Mouse (Mus musculus): ENCODE data around the gene Tmem260.
"Not testable (repeated sequence)": the region's sequence is repeated elsewhere in the genome, so short reads cannot be mapped to it uniquely, and the experiment has no call there.

Gene Tmem260

DNA sequence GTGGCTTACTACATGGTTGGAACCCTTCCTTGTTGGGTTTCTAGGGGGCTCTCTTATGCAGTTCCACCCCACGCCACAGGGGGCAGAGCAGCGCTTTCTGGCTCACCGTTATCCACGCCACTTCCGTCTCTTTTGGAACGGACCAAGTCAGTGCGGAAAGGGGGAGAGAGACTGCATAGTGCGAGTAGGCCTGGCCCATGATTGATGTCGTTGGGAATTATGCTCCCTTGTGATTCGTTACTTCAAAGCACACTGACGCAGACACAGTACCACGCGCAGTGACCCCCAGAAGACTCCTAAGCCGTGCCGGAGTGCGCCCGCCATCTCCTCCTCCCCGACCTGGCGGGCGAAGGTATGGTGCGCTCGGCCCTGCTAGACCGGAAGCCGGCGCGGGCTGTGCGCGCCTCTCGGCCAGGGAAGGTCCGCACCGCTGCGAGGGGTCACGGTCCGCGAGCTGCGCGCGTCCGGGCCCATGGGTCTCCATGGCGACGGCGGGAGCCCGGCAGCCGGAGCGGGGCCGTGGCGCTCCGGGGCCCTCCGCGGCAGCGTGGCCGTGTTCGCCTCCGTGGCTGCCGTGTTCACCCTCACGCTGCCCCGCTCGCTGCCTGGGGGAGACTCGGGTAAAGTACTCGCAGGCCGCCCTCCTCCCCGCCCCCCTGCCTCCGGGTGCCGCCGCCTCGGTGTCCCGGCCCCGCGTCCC, at the start of gene Tmem260:
Gene Tmem260 (plus strand): TSS at position 141 of the 700 bp plus-strand sequence.
- DNase-seq = peak; percentile 95

DNA sequence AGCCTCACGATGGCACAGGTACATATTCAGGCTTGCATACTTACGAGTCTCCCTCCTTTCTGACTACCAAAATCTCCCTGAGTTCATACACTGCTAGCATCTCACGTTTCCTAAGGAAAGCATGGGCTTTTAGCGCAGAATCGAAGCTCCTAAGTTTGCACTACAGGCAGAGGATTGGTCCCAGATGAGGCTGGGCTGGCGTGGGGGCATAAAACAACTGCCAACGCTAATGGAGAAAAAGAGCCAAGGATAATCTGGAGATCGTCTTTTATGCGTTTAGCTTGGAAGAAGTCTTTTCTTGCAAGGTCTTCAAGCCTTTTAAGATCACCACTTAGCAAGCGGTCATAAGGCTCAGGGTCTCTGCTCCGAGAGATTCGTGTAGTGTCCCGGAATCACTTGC, 39.8 kb upstream of the Tmem260 start:
- DNase-seq = peak; percentile 8

DNA sequence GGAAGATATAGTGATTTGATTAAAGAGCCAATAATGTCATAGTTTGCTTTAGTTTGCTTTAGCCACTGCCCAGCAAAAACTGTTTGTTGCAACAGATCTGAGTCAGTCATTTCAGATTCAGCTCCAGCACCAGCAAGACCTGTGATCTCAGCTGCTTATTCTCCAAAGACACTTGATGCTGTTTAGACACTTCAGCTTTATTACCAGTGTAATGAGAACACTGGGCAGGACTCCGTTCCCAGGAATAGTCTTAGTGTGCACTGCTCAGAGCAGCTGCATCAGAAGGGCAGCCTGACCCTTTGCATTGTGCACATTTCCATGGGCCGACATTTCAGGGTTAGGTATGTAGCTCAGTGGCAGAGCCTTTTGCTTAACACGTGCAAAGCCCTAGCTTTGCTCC, 28.9 kb upstream of the Tmem260 start:
- DNase-seq = peak; percentile 42

DNA sequence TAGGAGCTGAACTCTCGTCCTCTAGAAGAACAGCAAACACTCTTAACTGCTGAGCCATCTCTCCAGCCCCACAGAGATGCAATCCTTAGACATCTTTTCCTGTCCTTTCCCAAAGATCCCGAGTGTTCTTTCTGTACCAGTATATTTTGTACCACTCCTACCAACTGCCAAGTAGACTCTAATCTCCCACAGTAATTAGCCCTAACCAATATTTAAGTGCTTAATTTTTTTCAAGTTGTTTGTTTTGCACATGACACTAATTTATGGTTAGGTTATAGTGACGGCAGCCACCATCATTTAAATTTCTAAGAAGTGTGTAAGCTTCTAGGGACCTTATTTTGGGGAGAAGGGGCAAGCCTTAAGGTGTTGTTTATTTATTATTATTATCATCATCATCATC, 27.7 kb upstream of the Tmem260 start:
- no peak for DNase-seq

DNA sequence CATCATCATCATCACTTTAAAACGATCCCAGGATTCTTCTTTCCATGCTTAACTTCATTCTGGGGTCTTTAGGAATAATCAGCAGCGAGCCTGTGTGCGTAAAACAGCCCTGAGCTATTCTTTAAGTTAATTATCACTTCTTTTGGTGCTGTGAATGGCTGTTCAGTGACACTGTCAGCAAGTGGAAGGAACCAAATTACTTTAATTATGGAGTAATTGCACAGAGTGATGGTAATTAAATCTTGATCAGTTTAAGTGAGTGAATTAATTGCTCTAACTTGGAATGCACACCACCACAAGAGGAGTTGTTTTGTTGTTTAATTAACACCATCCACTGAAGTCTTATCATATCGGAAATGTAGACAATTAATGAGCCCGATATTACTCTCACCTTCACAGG, 27.3 kb upstream of the Tmem260 start:
- no peak for DNase-seq

DNA sequence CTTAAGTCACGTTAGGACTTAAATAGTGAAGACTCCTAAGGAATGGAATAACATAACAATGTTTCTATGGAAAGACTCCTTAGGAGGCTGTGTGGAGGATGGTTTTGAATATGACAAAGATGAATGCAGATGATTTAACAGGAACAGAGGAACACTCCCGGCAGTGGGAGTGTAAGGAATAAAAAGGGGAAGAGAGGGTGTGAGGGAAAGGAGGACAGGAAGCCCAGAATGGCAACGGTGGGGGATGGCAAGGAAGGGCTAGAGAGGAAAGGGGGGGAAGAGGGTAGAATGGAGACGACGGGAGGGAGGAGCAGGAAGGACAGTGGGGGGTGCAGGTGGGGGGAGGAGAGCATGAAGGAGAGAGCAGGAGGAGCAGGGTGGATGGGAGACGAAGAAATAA, 24.4 kb upstream of the Tmem260 start:
- peak; percentile 27 for DNase-seq

DNA sequence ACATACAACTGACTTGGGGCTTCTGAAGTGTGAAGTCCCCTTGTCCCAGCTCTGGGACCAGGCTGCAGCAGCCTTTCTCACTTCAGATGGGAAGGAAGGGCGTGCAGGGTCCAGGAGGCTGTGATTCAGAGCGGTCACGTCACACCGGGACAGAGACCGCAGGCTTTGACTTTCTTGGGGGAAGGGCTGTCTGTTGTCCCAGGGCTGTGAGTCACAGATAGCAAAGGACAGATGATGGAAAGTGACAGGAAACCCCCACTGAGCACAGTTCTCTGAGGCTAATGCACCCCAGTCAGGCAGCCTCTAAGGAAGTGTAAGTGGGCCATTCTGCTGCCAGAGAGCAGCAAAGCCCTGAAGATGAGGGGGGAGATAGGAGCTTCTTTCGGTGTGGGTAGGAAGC, 23.9 kb upstream of the Tmem260 start:
- DNase-seq = peak; percentile 40

DNA sequence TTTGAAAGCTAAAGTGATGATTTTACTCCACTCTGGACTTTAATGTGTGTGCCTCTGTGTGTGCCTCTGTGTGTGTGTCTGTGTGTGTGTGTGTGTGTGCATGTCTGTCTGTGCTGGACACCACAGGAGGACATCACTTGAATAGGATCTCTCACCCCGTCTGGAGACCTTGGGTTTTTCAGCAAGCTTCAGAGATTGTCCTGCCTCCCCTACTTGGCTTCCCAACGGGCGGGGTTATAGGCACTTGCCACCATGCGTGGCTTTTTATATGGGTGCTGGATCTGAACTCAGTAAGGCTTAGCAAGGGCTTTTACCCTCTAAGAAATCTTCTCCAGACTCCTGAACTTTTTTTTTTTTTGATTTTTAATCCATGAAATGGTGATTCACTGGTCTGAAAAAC, 23.5 kb upstream of the Tmem260 start:
- DNase-seq = no peak

DNA sequence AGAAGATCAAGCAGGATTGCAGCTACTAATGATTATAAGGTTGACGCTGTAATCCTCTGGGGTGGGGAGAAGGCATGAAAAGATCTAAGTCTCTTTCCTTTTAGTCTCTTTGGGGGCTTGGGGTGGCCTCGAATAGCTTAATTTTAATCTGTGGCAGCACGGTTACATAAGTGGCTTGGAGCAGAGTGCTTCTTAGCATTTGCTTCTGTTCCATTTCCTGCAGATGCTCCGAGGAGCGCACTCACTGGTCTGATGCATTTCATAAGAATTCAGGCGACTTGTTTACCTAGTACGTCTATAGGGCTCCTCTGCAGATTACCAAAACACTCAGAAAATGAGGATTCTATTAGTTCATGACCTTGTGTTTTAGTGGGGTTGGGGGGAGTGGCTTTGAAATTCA, 23.0 kb upstream of the Tmem260 start:
- no peak for DNase-seq

DNA sequence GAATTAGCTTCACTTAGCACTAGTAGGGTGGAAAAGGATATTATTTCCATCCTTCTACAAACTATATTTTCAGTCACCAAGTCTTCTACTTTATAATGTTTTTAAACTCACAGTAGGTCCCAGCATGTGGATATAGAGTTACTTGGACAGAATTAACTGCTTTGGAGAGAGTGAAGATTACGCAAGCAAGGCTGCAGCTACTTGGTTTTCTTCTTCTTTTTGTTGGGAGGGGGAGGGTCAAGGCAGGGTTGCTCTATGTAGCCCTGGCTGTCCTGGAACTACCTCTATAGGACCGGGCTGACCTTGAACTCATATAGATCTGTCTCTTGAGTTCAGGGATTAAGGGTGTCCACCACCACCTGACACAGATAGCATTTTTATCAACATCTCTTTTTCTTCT, 13.9 kb upstream of the Tmem260 start:
- DNase-seq = no peak

DNA sequence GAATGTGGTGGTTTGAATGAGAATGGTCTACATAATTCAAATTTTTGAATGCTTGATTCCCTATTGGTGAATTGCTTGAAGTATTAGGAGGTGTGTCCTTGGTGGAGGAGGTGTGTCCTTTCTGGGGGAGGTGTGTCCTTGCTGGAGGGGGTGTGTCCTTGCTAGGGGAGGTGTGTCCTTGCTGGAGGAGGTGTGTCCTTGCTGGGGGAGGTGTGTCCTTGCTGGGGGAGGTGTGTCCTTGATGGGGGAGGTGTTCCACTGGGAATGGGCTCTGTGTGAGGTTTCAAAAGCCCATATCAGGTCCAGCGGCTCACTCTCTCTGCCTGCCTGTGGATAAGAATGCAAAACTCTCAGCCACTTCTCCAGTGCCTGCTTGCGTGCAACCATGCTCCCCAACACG, 2.1 kb upstream of the Tmem260 start:
- DNase-seq = peak; percentile 21

DNA sequence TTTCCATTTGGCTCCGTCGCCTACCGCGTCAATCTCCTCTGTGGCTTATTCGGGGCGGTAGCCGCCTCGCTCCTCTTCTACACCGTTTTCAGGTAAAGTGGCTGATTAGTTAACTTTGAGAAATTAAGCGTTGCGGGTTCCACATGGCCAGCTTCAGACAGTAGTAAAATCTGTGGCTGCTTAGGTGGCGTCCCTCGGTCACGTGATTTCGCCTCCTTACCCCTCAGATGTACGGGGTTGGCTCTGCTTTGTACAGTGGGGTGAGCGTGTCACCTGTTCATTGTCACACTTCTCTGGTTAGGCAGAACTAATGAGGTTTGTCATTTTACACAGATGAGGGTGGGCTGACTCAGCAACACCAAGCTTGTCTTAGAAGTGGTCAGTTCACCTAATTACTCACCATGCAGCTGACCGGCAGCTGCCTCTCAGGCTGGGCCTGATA, 6.1 kb downstream of the Tmem260 start:
- DNase-seq = no peak

DNA sequence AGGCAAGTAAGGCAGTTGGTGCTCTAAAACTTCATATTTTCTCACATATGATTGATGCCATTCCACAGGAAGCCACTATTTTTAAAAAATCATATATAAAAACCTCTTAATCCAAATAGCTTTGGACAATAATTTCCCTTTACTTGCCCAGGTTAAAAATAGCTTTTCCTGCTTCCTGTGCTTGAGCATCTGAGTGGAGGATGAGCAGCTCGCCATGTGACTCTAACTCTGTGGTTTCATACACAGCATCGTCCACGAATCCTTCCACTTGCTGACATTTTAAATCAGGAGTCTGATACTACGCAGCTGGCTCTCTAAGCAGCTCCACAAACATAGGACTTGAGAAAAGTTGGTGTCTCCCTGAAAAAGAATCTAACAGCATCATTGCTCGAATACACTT, 7.5 kb downstream of the Tmem260 start:
- DNase-seq = no peak

DNA sequence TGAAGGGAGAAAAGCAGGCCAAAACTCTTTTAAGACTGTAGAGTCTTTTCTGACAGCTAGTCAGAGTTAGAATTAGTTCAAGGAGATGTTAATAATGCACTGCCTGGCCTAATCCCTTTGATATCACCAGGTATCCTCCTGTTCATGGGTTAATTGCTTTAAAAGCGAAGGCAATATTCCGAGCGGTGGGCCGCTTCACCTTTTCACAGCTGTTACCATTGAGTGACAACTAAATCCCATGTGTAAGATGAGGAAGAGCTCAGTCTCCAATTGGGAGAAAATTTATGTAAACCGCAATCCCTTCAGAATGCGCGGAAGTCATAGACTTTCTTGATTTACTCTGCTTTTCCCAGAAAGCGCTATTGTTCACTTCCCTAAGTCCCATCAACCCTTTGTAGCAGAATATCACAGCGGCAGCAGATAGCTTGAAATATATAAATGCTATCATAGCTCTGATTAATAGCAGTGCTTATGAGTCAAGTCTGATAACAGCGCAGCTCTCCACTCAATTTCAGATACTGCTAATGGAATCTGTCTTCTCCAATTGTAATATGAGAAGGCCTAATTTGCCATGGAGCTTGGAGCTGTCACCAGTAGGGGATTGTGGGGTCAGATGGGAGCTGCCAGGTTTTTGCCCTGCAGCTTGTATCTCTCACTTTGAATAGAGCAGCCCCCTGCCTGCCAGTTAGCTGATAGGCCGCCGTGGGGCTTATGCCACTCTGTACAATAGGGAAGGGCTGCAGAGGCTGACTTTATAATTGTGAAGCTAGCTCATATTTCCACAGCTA, 10.6 kb downstream of the Tmem260 start:
- DNase-seq = no peak

DNA sequence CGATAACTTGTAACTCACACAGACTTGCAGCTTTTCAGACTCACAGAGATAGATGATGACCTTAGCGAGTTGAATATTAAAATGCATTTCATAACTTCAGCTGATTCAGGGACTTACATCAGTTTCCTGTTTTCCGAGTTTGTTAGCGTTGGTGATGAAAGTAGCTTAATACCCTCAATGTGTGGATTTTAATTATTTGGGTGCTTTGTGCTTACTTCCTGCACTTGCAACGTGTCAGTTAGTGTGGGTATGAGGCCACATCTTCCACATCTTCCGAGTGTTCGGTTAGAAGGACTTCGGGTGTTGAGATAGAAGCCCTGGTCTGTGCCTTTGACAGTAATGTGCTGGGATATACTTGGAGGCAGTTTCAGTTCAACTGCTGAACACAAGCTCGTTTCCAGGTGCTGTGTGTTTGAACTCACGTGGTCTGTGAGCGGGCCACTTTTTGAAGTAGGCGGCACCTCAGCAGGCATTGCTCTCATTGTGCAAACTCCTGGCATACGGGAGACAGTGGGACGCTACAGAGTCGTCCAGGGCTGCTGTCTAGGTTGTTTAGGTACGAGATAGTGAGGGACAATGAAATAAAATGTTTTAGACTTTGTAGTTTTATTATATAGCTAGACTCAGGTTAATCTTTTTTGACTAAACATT, 11.5 kb downstream of the Tmem260 start:
- DNase-seq = no peak

DNA sequence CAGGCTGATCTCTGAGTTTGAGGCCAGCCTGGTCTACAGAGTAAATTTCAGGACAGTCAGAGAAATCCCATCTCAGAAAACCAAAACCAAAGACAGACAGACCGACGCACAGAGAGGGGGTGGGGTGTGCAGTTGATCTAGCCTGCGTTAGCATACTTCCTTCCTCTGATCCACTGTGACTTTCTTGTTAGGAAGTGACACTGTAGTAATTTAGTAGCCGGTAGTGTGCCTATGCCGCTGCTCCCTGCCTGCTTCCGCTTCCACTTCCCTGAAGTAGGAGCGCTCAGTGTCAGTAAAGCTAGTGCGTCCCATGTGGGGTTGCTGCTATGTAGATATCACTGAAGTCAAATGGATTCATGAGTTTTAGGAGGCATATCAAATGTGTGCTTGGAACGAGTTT, 13.0 kb downstream of the Tmem260 start:
- DNase-seq = peak; percentile 6

DNA sequence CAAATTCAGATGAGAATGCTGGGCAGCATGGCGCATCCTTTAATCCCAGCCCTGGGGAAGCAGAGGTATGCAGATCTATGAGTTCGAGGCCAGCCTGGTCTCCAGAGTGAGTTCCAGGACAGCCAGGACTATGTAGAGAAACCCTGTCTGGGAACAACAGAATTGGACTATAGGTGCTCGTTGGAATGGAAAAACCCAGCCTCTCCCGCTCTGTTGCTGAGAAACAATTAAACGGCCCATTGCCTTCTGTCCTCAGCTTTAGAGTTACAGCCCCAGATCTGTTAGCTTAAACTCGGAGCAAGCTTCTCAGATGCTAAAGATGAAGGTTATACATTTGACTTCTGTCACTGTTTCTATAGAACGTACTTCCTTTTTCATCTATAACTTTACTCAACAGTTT, 22.4 kb downstream of the Tmem260 start:
- DNase-seq = no peak

DNA sequence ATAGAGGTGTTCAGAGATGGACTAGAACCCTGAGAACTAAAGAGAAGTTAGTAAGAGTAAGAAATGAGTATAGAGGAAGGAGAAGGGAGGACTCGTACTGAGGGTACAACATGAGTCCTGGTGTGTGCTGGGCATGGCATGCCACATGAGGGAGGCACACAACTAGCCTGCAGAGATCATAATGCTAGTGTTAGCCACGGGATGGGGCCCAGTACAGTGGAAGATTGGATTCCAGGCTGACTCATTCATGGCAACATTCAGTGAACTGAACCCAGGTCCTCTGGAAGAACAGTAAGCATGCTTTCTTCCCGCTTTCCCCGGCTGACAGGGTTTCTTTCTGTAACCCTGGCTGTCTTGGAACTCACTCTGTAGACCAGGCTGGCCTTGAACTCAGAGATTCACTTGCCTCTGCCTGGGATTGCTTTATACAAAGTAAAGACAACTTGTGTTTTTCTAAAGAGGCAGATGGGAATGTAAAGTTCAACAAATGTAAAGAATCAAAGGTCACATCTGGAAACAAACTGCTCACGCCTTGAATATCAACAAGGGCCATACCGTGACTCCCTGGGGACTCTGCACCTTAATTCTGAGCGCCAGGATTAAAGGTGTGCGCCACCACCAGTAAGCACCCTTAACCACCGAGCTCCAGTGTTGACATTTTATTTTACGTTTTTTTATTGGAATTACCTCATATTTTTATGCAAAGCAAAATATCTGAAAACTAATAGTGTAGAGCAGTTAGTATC, 25.0 kb downstream of the Tmem260 start:
- no peak for DNase-seq

DNA sequence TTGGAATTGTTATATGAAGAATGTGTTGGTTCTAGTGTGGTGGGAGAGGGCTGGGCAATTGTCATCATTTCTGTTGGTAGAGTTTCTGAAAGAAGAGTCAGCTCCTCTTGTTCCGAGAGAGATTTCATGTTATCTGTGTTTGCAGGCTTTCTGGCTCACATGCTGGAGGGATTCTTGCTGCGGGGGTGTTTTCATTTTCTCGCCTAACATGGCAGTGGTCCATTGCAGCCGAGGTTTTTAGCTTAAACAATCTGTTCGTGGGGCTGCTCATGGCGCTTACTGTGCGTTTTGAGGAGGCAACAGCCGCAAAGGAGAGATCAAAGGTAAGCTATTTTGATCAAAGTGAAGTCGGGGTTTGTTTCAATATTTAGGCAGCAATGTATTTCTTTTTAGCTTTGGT, 26.3 kb downstream of the Tmem260 start:
- DNase-seq = no peak

DNA sequence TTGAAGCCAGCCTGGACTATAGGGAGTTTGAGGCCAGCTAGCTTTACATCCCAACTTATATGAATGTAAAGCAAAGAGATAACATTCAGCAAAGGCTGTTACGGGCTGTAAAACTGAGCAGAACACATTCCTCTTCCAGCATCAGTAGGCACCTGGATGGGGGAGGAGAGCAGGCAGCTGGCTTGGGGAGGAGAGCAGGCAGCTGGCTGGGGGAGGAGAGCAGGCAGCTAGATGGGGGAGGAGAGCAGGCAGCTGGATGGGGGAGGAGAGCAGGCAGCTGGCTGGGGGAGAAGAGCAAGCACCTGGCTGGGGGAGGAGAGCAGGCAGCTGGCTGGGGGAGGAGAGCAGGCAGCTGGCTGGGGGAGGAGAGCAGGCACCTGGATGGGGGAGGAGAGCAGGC, 29.4 kb downstream of the Tmem260 start:
- DNase-seq = peak; percentile 5

DNA sequence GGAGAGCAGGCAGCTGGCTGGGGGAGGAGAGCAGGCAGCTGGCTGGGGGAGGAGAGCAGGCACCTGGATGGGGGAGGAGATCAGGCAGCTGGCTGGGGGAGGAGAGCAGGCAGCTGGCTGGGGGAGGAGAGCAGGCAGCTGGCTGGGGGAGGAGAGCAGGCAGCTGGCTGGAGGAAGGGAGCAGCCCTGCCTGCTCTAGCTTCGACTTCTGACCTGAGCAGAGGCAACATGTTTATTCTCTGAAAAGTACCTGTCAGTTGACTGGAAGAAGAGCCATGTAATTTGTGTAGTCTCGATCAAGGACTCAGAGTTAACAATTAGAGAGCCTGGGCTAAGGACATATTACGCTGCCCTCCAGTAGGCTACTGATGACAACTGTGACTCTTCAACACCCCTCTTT, 29.9 kb downstream of the Tmem260 start:
- not testable (repeated sequence) for DNase-seq

DNA sequence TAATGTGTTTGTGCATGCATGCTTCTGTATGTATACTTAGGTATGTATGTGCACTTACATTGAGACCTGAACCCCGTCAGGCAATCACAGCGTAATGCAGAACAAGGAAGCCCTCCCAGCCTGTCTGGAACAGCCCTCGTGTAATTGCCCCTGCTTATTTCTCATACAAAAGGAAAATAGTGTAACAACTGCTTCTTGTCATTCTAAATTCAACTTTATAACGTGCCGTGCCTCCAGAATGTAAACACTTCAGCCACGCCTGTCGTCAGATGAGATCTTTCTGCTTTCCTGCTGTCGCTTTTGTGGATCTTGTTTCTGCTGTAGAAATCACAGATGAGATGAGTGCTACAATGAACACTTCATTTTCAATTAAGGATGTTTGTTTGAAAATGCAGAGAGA, 30.4 kb downstream of the Tmem260 start:
- DNase-seq = peak; percentile 44

DNA sequence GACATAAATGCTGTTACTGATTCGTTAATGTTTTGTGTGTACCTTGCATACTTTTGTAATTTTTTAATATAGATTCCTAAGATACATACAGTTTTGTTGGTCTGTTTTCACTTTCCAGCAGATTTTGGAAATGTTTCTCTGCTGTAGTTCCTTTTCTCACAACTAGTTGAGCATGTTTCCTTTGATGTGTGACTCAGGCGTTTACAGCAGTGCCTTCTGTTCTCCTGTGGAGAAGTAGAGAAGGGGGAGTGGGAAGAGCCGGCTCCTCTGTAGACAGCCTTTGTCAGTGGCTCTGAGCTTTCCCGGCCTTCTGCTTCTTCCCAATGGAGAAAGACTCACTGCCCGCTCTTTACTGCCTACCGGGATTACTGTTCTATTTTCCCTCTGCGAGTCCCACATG, 35.7 kb downstream of the Tmem260 start:
- no peak for DNase-seq
